Mouse (Mus musculus): ENCODE measurements at regions not wholly inside any gene's neighbourhood (a gene's known extent, or its start where the extent isn't known, plus 50 kb on each side); places are given as distances from the start of the nearest gene placed in this dataset.

DNA sequence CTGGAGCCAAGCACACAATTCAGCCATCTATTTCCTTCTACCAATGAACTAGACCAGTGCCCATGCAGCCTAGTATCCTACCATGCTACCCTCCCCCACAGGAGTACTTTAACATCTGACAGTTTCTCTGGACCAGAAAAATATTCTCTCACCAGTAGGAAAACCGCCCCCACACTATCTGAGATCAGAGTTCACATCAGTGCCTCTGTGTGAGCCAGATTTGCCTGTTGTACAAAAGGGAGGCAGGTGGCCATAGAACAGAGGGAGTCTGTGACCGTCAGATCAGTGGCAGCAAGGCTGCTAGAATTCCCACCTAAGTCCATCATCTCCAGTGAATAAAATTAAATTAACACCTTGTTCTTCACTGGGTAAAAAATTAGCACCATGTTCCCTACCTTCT, 166.5 kb downstream of the Atp23 start:
- DNase-seq (ENCODE audit: low spot score) = no peak

DNA sequence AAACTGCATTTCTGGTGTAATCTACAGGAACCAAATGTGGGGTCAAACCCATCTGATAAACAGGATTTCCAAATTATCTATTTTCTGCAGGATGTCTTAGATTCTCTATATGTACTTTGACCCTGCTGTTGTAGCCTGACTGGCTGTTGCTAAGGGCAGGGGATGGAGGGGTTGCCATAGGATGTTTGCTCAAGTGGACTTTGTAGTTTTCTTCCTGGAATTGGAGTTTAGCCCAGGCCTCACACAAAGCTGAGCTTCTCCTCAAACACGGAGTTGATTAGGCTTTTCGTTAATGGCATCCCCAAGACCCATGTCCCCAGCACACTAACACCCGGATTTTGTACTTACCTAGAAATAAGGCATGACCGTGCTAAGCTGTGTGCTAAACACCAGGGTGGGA, 173.3 kb downstream of the Atp23 start:
- no peak for DNase-seq (ENCODE audit: low spot score)

DNA sequence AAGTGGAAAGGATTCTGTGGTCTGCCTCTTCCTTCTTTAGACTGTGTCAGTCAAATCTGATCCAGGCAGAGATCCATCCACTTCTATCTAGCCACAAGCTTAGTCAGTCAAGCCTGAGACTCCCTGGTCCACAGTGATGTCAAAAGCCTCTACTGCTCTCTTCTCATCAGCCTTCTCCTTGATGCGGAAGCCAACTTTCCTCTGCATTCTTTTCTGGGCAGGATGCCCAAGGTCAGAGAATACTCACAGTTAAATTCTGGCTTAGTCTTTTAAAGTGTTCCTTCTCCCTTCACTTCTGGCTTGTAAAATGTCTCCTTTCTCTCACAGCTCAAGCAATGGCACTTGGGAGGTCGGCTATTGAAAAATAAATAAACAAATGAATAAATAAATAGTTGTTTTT, 183.2 kb downstream of the Atp23 start:
- DNase-seq (ENCODE audit: low spot score) = no peak

DNA sequence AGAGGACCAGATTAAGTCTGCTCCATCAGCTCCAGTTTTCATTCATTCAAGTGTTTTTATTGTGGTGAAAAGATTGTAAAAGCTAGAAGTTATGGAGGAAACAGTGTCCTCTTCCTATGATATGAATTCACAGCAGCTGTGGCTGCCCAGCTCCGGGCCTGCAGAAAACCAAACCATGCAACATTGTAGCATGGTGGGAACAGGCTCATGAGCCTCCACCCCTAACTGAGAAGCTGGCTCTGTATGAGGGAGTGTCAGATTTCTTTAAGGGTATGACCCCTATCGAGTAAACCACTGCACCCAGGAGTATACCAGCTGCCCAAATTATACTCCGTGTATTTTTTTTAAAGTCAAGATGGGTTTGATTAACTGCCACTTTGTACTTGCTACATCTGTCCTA, 189.4 kb downstream of the Atp23 start:
- no peak for DNase-seq (ENCODE audit: low spot score)

DNA sequence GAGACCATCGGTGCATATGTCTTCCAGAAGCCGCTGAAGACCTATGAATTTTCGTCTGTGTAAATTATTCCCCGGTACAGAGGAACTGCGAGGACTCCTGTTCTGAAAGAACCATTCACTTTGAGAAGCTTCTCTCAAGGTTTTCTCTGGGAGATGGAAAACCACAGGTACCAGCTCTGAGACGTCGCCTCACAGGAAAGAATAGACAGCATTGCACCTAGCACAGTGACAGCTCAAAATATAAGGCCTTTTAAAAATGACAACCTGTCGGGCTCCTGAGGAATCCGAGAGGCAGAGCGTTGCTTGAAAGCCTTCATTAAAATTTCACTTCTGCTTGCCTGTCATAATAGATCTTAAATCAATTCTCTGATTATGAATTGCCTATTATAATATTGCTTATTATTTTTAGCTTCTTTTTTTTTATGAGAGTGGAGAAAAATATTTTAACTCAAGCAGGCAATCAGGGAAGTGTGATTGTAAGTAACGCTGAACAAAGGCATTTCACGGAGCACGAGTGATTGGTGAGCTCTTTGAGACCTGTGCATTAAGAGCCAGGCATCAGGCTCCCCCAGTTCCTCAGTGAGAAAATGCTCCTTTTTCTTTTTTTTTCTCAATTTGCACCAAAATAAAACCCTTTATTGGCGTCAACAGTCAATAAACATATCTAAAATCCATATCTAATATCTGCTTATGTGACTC, 191.8 kb downstream of the Atp23 start:
- DNase-seq (ENCODE audit: low spot score) = no peak

DNA sequence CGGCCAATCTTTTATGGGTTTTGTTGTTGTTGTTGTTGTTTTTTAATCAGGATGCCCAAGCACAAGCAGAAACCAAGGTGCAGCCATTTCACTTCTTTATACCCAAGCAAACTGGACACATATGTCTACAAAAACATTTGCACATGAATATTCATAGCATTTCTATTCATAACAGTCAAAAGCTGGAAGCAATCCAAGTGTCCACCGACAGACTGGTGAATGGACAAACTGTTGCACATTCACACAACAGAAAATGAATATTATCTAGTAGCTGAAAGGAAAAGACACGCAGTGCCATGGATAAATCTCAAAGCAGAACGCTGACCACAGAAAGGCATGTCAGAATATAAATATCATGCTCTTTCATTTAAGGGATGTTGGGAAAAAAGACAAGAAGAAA, 192.4 kb downstream of the Atp23 start:
- no peak for DNase-seq (ENCODE audit: low spot score)

DNA sequence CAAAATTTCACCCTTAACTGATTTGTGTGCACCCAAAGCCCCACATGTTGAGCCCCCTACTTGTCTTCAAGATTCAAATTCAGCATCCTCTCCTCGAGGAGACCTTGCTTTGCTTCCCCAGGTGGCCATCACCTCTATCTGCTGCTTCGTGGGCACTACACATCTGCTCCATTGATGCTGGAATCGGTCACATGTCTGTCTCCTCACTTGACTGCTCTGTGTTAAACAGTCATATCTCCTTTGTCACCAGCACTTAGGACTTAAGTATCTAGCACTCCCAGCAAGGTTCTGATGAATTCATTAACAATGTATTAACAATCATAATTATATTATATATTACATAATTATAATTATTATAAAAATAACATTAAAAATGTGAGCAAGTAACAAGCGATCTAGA, 192.9 kb downstream of the Atp23 start:
- DNase-seq (ENCODE audit: low spot score) = no peak

DNA sequence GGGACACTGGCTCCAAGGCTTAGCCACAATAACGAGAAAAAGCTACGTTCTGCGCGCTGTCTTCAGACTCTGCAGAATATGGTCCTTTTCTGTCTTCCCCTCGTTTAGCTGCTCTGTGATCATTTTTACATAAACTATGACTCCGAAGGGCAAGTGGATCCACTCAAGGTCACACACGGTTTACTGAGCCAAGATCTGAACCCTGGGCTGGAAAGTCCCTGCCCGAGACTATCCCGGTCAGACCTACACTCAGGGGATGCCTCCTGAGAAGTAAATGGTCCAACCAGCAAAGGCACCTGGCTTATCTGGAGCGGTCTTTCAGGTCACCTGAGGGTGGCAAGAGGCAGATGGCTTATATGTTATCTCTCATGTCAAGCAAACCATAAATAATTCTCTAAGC, 204.1 kb downstream of the Atp23 start:
- DNase-seq (ENCODE audit: low spot score) = no peak

DNA sequence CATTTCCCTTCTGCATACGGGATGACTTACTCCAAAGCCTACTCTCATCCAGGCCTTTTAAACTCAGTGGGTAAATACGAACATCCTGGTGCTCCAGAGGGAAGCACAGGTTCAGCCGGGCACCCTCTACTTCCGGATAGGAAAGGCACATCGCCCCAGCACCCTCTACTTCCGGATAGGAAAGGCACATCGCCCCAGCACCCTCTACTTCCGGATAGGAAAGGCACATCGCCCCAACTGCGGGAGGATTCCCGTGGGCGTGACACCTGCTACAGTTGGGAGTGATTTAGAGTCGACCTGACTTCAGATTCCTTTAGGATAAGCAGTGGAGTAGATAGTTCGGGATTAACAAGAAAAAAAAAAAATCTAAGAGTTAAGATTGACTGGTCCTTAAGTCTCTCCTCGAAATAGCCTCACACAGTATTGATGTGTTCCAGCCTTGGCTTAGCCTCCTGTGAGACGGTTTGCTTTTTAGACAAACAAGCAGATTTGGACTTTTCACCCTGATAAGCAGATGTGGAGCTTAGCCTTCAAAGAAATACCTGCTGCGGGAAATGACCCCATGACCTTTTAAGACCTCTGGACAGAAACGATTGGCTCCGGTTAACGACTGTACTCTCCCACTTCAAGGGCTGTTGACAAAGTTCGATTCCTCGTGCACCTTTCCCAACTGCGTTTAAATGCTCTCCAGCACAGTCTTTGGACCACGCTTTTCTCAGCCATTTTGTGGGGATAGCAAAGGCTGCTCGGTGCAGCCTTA, 210.1 kb downstream of the Atp23 start:
- DNase-seq (ENCODE audit: low spot score) = no peak

DNA sequence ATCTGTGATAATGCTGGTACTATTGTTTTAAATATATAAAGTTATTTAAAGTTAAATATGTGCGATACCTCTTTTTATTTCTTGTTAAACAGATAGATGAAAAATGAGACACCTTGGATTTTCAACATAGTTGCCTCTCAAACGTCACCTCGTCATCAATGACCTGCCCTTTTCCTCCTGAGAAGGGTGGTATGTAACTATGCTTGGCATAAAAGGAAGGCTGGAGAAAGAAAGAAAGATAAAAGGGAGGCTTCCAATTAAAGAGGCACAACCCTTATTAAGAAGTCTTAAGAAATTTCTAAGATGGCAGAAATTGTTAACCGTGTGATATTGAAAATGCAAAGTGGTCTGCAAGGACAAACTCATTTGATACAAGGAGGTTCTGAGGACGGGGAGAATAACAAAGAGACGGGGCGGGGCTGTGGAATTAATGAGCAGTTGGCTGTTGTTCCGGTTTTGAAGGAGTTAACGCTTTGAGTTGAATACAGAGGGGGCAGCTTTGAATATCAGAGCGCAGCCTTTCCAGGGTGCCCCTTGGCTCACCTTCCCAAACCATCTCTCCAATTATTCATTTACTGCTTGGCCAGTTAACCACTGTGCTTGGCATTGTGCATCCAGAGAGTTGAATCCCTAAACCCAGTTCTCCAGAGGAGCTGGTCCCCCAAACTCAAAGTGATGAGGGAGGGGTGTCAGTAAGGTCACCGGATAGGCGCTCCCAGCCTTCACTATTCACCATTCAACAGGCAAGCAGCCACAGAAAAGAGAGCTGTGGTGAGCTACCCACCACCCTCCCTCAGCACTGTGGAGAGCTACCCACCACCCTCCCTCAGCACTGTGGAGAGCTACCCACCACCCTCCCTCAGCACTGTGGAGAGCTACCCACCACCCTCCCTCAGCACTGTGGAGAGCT, 220.6 kb downstream of the Atp23 start:
- DNase-seq (ENCODE audit: low spot score) = no peak

DNA sequence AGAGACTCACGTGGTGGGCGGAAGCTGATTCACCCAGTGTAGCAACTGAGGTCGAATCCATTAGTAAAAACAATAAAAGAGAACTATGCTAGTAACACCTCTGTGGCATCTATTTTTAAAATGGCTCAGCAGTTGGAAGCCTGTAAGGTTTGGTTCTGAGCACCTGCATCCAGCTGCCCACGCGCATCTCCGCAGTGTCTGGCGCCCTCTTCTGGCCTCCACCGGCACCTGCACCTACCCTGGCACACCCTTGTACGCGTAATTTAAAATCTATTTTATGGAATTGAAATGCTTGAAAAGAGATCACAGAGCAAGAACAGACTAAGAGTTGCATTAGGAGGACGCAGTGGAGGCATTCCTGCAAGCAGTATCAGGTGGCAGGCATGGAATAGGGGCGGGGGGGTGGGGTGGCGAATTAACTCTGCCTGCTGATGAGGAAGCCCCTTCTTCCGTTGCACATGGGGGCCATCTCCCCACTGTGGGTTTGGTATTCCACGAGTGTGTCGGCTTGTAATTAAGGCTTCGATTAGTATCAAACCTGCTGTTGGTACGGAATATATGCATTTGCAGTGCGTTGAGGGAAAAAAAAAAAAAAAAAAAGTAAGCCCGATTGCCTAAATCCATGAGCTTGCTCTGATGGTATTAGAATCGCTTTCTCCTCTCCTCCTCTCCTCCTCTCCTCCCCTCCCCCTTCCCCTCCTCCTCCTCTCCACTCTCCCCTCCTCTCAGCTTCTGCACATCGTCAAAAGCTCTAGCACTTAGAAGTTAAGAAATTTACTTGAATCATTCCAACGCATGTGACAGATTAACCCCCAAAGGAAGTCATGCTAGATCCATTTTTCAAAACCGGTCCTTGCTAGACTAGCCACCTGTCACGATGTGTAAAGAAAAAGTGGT, 221.7 kb downstream of the Atp23 start:
- DNase-seq (ENCODE audit: low spot score) = no peak

DNA sequence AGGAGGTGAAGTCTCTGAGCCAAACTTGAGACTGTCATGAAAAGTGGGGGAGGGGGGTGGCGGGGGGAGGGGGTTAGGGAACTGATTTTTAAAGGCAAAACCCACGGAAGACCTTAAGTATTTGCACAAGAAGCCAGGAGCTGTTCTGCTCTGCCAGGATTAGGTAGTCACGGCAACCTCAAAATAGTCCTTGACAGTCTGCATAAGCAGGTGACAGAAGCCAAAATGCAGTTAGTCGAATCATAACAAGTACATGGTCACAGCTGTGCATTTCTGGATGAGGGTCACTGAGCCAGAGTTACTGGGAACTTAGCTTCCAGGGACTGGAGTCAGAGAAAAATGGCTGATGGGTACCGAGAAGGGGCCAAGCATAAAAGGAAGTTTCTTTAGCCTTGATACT, 227.7 kb downstream of the Atp23 start:
- no peak for DNase-seq (ENCODE audit: low spot score)

DNA sequence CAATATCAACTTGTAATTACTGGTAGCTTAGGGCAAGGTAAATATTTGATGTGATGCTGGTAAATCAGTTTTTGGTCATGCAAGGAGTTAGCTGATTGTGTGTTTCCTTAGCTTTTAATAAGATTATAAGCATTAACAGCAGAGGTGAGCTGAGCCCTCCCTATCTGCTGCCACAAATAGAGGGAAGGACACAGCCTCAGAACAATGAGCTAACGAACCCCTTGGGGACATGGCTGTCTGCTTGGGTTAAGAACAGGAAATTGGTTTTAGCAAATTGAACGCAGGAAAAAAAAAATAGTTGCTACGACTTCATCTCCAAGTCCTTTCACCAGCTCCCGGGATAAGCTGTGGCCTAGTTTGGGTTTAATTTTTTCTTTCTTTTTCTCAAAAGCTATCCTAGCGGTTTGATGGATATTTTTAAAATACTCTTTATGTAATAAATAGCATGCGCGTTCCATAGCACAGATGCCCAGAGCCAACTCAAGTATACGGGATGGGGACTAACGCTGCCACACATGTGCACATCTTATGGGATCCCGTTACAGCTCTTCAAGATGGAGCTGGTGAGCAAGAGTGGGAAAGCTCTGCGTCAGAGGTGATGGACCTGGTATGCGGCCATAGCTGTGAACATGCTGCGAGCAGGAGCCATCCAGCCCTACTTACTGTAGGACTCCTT, 236.6 kb downstream of the Atp23 start:
- DNase-seq (ENCODE audit: low spot score) = no peak

DNA sequence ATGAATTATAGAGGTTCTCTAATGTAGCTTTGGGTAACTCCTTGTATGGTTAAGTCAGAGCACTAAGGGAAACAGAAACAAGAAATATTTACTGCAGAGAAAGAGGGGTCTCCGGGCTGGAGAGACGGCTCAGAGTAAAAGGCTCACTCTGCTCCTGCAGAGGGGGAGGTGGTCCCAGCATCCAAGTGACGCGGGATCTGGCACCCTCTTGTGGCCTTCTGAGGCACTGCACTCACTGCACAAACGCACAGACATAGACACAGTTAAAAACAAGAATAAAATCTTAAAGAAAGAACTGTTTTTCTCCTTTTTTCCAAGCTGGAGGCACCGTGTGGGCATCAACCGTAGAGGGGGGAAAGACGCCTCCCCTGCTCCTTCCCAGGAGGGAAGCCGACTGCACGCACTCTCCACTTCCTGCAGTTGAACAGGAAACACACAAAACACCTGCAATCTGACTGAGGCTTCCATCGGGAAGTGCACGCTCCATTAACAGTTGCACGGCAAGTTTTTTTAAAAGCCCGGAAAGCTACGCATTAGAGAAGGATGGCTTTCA, 237.6 kb downstream of the Atp23 start:
- DNase-seq (ENCODE audit: low spot score) = no peak

DNA sequence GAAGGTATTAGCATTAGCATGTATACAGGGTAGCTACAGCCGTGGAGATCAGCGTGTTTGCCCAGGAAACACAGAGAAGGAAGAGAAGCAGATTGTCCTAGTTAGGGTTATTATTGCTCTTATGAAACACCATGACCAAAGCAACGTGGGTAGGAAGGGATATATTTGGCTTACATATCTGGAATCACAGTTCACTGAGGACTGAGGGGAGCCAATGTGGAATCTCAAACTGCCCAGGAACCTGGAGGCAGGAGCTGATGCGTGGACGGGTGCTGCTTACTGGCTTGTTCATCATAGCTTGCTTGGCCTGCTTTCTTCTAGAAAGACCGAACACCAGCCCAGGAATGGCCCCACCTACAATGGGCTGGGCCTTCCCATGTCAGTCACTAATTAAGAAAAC, 238.4 kb downstream of the Atp23 start:
- DNase-seq (ENCODE audit: low spot score) = no peak

DNA sequence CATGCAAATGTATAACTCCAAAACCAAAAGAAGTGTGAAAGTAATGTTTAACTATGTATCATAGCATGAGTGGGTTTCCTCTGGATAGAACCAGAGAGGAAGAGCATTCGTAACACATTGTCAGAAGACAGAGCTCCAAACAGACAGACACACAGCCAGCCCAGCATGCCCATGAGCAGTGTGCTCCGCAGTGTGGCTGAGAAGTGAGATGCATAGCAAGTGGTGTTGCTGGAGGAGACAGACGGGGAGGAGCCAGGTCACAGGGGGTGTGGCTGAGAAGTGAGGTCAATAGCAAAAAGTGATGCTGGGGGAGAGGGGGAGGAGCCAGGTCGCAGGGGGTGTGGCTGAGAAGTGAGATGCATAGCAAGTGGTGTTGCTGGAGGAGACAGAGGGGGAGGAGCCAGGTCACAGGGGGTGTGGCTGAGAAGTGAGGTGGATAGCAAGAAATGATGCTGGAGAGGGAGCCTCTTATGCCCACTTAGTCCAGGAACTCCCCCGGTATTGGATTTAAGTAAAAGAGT, 240.0 kb downstream of the Atp23 start:
- DNase-seq (ENCODE audit: low spot score) = no peak

DNA sequence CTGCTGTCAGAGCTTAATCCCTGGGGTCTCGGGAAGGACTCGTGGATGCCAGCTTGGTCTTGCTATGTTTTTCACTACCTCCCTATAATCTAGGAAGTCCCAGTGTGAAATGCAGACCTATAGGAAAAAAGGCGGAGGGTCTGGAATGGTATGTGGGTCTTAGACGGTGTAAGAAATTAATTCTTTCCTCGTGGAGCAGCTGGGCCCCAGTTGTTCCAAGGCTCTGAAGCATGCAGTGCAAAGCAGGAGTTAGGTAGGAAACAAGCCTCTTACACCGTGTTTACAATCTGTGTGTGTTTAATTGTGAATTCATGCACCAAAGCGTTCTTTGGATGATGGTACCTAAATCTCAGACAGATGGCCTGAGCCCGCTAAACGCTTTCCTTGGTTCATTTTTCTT, 241.1 kb downstream of the Atp23 start:
- no peak for DNase-seq (ENCODE audit: low spot score)

DNA sequence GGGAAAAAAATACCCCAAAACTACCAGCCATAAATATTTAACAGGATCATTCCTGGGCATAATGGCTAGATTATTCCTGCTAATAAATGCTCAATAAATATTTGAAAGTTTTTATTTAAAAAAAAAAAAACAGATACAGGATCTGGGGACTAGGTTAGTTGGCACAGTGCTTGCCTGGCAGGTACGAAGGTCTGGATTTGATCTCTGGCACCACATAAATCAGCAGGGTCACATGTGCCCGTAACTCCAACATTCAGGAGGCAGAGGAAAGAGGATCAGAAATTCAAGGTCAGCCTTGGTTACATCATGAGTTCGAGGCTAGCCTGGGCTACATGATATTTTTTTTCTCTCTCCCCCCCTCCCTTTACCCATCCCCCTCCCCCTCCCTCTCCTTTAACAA, 248.5 kb downstream of the Atp23 start:
- no peak for DNase-seq (ENCODE audit: low spot score)

DNA sequence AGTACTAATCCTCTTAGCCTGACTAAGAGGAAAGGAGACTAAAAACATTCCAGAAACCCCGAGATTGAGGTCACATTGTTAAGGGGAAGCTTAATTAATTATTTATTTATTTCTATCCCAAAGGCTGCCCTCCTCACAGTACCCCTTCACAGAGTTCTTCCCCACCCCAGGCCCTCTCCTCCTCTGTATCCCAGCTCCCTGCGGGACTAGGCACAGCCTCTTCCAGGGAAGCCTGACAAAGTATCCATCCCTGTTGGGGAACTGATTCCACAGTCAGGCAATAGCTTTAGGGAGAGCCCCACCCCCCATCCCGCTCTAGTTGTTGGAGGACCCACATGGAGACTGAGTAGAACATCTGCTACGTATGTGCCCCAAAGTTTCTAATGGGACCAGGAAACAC, 254.6 kb downstream of the Atp23 start:
- DNase-seq (ENCODE audit: low spot score) = no peak

DNA sequence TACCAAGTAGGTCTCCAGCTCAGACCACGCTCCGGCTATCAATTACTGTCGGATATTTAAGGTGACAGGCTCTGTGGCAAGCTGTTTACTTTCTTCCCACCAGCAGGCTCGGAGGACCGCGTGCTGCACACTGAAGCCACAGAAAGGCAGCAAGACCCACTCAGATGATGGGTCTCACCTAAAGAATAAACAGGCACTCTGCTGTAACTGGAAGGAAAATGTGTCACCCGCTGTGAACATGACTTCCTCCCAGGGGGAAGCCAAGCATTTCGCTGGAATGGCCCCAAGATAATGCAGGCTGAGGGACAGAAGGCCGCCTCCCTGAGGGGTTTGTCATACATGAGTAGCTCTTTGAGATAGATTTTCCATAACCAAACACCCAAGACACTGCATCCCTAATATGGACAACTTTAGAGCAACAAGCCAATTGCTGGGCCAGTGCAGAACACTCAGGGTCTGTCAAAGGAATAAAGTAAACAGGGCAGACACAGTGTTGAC, 259.3 kb downstream of the Atp23 start:
- DNase-seq (ENCODE audit: low spot score) = no peak

DNA sequence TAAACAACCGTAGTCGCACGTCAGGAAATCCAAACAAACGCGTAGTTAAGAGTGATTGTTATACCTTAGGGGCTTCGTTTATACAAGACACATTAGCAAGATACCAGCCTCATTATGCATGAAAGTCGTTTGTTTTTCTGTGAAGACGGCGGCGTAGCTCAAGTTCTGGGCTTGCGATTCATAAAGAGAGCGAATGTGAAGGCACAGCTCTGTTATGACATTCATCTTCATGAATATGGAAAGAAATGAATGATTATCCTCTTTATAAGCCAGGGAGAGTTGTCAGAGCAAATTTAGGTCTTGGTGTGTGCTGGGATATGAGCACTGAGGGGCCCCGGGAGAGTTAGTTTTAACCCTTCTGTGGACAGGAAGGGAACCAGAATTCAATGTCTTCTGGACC, 266.4 kb downstream of the Atp23 start:
- DNase-seq (ENCODE audit: low spot score) = no peak
